Mouse (Mus musculus): ENCODE results near the gene Otub1.

GRCm38 (mm10) chr19:7222196-7222595, 16.1 kb upstream of the Otub1 start:
- TF ChIP-seq GATA1 (IDR thresholded peaks at IDR 0.05; ENCODE audit: borderline replicate concordance, low read length) (no peak), CTCF (IDR thresholded peaks at IDR 0.05; ENCODE audit: low read depth, low read length) (no peak), TAL1 (conservative IDR thresholded peaks at IDR 0.05; ENCODE audit: low read depth, low read length) (no peak), GATA2 (IDR thresholded peaks at IDR 0.05; ENCODE audit: borderline replicate concordance, low read depth, low read length) (no peak), POLR2AphosphoS5 (IDR thresholded peaks at IDR 0.05; ENCODE audit: insufficient replicate concordance, low read depth, low read length) (no peak)

All from G1E (cell line).